Mouse (Mus musculus): ENCODE data around the gene Pnpla1. TPM values are rescaled to one million over a fixed set of nuclear protein-coding genes. Genes with fewer than 3 reads are reported as not detected.

The Pnpla1 gene
- total and polyA plus RNA-seq, 3 experiments: not detected

DNA sequence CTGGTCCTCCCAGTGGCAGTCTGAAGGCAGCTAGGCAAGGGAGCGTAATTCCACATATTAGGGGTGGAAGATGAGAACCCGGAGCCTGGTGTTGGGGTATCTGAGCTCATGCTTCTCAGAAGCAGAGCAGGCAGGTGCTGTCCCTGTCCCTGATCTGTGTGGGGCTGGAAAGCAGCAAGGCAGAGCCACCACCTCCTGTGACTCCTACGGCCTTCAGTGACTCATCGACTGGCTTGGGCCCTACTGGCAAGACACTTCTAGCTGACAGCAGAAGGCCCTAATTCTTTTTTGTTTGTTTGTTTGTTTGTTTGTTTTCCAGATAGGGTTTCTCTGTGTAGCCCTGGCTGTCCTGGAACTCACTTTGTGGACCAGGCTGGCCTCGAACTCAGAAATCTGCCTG is 7.7 kb upstream of the Pnpla1 start:
- Histone ChIP-seq H3K9me3 (replicated peaks; ENCODE audit: low read length) (peaks cover 4% of the 10 kb centered on the region), H3K4me2 (ENCODE audit: insufficient read depth, low read depth, poor library complexity, severe bottlenecking) (no peak overlapping the region), H3K9ac (ENCODE audit: insufficient read depth, low read depth) (no peak overlapping the region), H3K36me3 (replicated peaks in 1 of 2; ENCODE audit: control insufficient read depth in 1 of 2, insufficient read depth in 1 of 2, low read length in 1 of 2) (no peaks in the 10 kb centered on the region), H3K27ac (ENCODE audit: insufficient read depth, low read depth) (no peak overlapping the region), H3K79me2 (replicated peaks; ENCODE audit: control insufficient read depth, extremely low read depth, insufficient read depth, poor library complexity, severe bottlenecking) (no peaks in the 10 kb centered on the region), H3K4me1 (ENCODE audit: control insufficient read depth in 1 of 2, insufficient read depth in 2 of 2) (peaks cover 0 to 7% of the 10 kb centered on the region in 2 experiments; a peak in 1 of 4 replicates), H3K4me3 (replicated peaks in 1 of 3; ENCODE audit: low read depth in 2 of 3, low read length in 2 of 3, poor library complexity in 1 of 3) (no peak overlapping the region), H3K27me3 (replicated peaks) (no peaks in the 10 kb centered on the region)
- in situ Hi-C loops (cut with MboI; ENCODE audit: low pct_ligation_motif_present, low pct_unique_long_range_greater_than_20kb, low sequenced_read_pairs) (no loop called here), dilution Hi-C loops (cut with MboI; ENCODE audit: extremely low pct_ligation_motif_present, extremely low pct_unique_long_range_greater_than_20kb, low sequenced_read_pairs) (no loop called here)
- TF ChIP-seq JUN (IDR thresholded peaks at IDR 0.05; ENCODE audit: insufficient read depth, low read depth, low read length) (no peak), USF1 (IDR thresholded peaks at IDR 0.05; ENCODE audit: low read depth, low read length) (no peak), RAD21 (IDR thresholded peaks at IDR 0.05; ENCODE audit: low read depth, low read length) (no peak), KAT2A (IDR thresholded peaks at IDR 0.05; ENCODE audit: insufficient replicate concordance, low read length) (no peak), ZMIZ1 (IDR thresholded peaks at IDR 0.05; ENCODE audit: low read depth, low read length) (no peak), TCF12 (IDR thresholded peaks at IDR 0.05; ENCODE audit: low read depth, low read length) (no peak), ZC3H11A (IDR thresholded peaks at IDR 0.05; ENCODE audit: low read depth, low read length) (no peak), USF2 (conservative IDR thresholded peaks at IDR 0.05; ENCODE audit: low read depth, low read length) (no peak), HCFC1 (IDR thresholded peaks at IDR 0.05; ENCODE audit: low read depth, low read length) (no peak), GABPA (IDR thresholded peaks at IDR 0.05; ENCODE audit: insufficient replicate concordance, low read depth, low read length) (no peak), POLR2A (IDR thresholded peaks at IDR 0.05; ENCODE audit: low read depth, low read length) (no peak), PAX5 (IDR thresholded peaks at IDR 0.05; ENCODE audit: low read length) (no peak), ELF1 (IDR thresholded peaks at IDR 0.05; ENCODE audit: low read depth, low read length) (no peak), MYC (IDR thresholded peaks at IDR 0.05; ENCODE audit: low read depth, low read length) (no peak), ZKSCAN1 (IDR thresholded peaks at IDR 0.05; ENCODE audit: borderline replicate concordance, low read depth, low read length) (no peak), ZNF384 (IDR thresholded peaks at IDR 0.05; ENCODE audit: low read depth, low read length) (no peak), POLR2AphosphoS2 (IDR thresholded peaks at IDR 0.05; ENCODE audit: low read depth, low read length) (no peak), NELFE (IDR thresholded peaks at IDR 0.05; ENCODE audit: low read depth, low read length) (no peak), CHD1 (IDR thresholded peaks at IDR 0.05; ENCODE audit: low read depth, low read length) (no peak)
- no peak for DNase-seq (ENCODE audit: extremely low read depth)

GRCm38 (mm10) chr17:28854377-28854776 is 3.8 kb upstream of the Pnpla1 start:
- DNase-seq (ENCODE audit: extremely low read depth): no peak
- Histone ChIP-seq H3K79me2 (replicated peaks; ENCODE audit: control insufficient read depth, extremely low read depth, insufficient read depth, poor library complexity, severe bottlenecking) (no peaks in the 10 kb centered on the region), H3K27ac (ENCODE audit: insufficient read depth, low read depth) (no peak overlapping the region), H3K27me3 (replicated peaks) (no peaks in the 10 kb centered on the region), H3K36me3 (replicated peaks in 1 of 2; ENCODE audit: control insufficient read depth in 1 of 2, insufficient read depth in 1 of 2, low read length in 1 of 2) (no peaks in the 10 kb centered on the region), H3K4me2 (ENCODE audit: insufficient read depth, low read depth, poor library complexity, severe bottlenecking) (no peak overlapping the region), H3K9ac (ENCODE audit: insufficient read depth, low read depth) (no peak overlapping the region), H3K9me3 (replicated peaks; ENCODE audit: low read length) (peaks cover 12% of the 10 kb centered on the region), H3K4me1 (ENCODE audit: control insufficient read depth in 1 of 2, insufficient read depth in 2 of 2) (no peaks in the 10 kb centered on the region), H3K4me3 (replicated peaks in 1 of 3; ENCODE audit: low read depth in 2 of 3, low read length in 2 of 3, poor library complexity in 1 of 3) (no peak overlapping the region)
- TF ChIP-seq CTCF (conservative IDR thresholded peaks at IDR 0.05 in 1 of 2, IDR thresholded peaks at IDR 0.05 in 1 of 2; ENCODE audit: low read depth in 2 of 2, low read length in 2 of 2) (no peak), SMC3 (IDR thresholded peaks at IDR 0.05; ENCODE audit: low read depth, low read length) (no peak), MEF2A (IDR thresholded peaks at IDR 0.05; ENCODE audit: borderline replicate concordance, low read depth, low read length) (no peak), KAT2A (IDR thresholded peaks at IDR 0.05; ENCODE audit: insufficient replicate concordance, low read length) (no peak), BHLHE40 (IDR thresholded peaks at IDR 0.05; ENCODE audit: low read depth, low read length) (no peak), ZKSCAN1 (IDR thresholded peaks at IDR 0.05; ENCODE audit: borderline replicate concordance, low read depth, low read length) (no peak), RCOR1 (conservative IDR thresholded peaks at IDR 0.05; ENCODE audit: low read depth, low read length) (no peak), TBP (conservative IDR thresholded peaks at IDR 0.05; ENCODE audit: low read depth, low read length) (no peak), MAZ (IDR thresholded peaks at IDR 0.05; ENCODE audit: low read depth, low read length) (no peak), ETS1 (conservative IDR thresholded peaks at IDR 0.05; ENCODE audit: low read depth, low read length) (no peak), SIN3A (IDR thresholded peaks at IDR 0.05; ENCODE audit: low read length) (no peak)
- in situ Hi-C loops (cut with MboI; ENCODE audit: low pct_ligation_motif_present, low pct_unique_long_range_greater_than_20kb, low sequenced_read_pairs): no loop called here
- dilution Hi-C loops (cut with MboI; ENCODE audit: extremely low pct_ligation_motif_present, extremely low pct_unique_long_range_greater_than_20kb, low sequenced_read_pairs): no loop called here

All from CH12.LX (cell line).